Mouse (Mus musculus) brown adipose tissue, adult 24 weeks (tissue): ENCODE data around the gene Serpina9. TPM values are rescaled to one million over a fixed set of nuclear protein-coding genes. Genes with fewer than 3 reads are reported as not detected.

Source experiments
- H3K27ac ChIP-seq: fragments of 200-500 bp; replicated peaks from 2 replicates; pipeline ENCODE4 v1.5.1; 2012; ENCODE audit warnings: low read depth, mild to moderate bottlenecking, low read length
- H3K4me1 ChIP-seq: fragments of 200-500 bp; 2 replicates; pipeline ENCODE4 v1.6.1; 2012; ENCODE audit warnings: low read length, mixed read lengths; ENCODE audit not compliant: control insufficient read depth, insufficient read depth, insufficient read length
- H3K4me3 ChIP-seq: fragments of 200-500 bp; 2 replicates; pipeline ENCODE4 v1.5.1; 2012; ENCODE audit warnings: low read depth, mild to moderate bottlenecking, low read length, moderate library complexity; ENCODE audit not compliant: insufficient read depth
- polyA plus RNA-seq: library from polyadenylated mRNA; stranded (reverse); fragments of >200 nt; gene quantifications from 2 replicates; pipeline ENCODE4 v1.2.4, GENCODE M21; 2012; ENCODE audit not compliant: missing spikeins, insufficient read depth, insufficient read length

Gene Serpina9
- polyA plus RNA-seq = not detected in 2 replicates

DNA sequence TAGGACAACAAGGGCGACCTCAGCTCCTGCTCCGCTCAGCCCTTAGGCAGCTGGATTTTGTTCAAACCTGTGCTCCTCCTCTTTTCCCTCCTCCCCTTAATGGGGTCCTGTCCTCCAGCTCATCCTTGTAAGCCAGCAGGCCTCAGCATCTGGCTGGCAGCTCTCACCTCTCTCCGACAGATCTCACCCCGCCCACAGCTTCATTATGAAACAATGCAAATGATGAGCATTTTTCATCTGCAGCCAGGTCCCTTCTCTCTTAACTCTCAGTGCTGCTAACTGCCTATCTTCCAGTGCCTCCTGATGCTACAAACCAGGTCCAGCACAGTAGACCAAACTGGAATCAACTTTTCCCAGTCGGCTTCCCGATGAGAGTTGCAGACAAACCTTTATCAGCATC, at the start of gene Serpina9:
Serpina9 (minus strand) TSS at position 136 of the 400 bp plus-strand sequence.
- H3K4me1 ChIP-seq = no peaks in the 10 kb centered on the region
- no peak within 1 kb of the TSS for H3K4me3 ChIP-seq
- H3K27ac ChIP-seq = no peak within 1 kb of the TSS

DNA sequence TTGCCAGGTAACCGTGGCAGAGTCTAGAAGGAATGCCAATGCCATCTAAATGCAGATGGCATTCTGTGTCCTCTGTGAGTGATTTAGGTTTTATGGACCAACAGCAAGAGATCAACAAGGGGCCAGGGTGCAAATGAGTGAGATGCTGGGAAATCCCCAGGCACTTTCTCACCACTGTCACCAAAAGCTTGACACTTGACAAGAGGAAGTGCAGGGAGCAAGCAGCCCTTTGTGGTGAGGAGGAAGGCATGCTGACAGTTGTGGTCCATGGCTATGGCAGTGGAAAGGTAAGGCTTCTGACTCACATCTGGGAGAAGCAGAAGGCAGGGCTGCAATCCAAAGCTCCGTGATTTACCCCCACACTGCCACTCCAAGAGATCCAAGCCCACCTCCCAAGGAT, 48.3 kb upstream of the Serpina9 start:
- no peak overlapping the region for H3K4me3 ChIP-seq
- H3K4me1 ChIP-seq = peaks cover 4% of the 10 kb centered on the region; the same call in 1 of the 2 replicates

DNA sequence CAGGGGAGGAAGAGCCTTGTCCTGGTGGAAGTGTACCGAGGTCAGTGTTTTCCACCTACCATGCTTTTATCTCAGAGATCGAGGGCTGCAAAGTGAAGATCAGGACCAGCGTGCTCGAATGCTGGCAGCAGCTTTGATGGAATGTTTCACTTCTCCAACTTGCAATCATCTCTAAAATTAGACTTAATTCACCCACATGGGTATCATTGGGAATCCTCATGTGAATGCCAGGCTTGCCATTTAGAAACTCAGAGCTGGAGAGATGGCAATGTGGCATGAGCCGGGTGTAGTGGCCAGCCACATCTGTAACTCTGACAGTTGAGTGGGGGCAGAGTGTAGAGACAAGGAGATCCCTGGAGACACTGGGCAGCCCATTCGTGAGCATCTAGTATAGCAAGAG, 46.6 kb upstream of the Serpina9 start:
- no peak overlapping the region for H3K4me3 ChIP-seq
- H3K4me1 ChIP-seq = peaks cover 4% of the 10 kb centered on the region; the same call in 1 of the 2 replicates
- H3K27ac ChIP-seq = no peak overlapping the region

More for the DNA sequence above, 48.3 kb upstream of the Serpina9 start:
- no peak overlapping the region for H3K27ac ChIP-seq

DNA sequence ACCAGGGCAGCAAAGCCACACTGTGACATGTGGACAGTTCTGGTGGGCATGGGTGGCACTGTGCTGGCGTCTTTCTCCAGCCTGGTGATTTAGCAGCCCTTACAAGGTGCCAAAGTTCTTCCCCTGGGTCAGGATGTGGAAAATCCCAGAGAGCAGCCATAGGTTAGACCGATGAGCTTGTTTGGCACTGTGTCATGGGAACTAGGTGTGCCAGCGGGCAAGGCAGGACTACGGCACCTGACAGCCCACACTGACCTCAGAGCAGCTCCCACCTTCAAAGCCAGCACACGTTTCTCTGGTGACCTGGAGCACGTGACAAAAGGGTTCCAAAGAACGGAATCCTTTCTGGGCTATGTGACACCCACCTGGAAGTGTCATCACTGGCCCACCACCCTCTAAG, 44.0 kb upstream of the Serpina9 start:
- no peak overlapping the region for H3K4me3 ChIP-seq
- peaks cover 4% of the 10 kb centered on the region; the same call in 1 of the 2 replicates for H3K4me1 ChIP-seq
- H3K27ac ChIP-seq = no peak overlapping the region

DNA sequence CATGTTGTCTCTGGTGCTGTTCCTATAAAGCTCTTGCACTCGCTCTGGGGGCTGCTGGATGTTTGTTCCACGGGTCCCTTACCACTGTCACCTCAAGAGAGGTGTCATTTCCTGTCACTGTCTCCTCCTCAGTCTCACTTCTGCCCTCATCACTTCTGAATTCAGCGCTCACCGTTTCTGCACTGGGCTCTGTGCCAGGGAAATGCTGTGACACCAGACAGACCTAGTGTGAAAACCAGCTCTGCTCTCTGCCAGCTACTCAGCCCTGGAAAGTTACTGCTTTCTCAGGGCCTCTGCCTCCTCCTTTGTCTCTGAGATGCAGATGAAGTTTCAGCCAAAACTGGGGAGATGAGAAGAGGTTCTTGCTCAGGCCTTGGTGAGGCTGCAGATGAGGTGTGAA, 43.5 kb upstream of the Serpina9 start:
- Histone ChIP-seq H3K4me1 (peaks cover 4% of the 10 kb centered on the region; the same call in 1 of the 2 replicates), H3K4me3 (no peak overlapping the region), H3K27ac (no peak overlapping the region)

DNA sequence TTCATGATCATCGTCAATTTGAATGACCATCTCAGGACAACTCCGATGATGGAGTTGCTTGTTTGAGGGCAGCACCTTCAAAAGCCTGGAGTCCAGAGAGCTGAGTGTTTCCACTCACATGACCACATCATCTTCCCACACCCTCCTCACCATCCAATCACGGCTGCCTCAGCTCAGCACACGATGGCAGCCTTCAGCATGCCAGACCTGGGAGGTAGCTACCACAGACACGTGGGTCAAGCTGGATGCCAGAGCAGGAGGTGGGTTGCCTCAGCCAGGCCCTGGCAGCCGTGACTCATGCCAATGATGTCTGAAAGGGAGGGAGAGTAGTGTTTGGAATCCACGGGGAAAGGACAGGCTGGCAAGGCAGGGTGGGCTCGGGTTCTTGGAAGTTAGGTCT, 42.2 kb upstream of the Serpina9 start:
- H3K27ac ChIP-seq = no peak overlapping the region
- H3K4me1 ChIP-seq = peaks cover 4% of the 10 kb centered on the region; the same call in 1 of the 2 replicates
- H3K4me3 ChIP-seq = no peak overlapping the region

DNA sequence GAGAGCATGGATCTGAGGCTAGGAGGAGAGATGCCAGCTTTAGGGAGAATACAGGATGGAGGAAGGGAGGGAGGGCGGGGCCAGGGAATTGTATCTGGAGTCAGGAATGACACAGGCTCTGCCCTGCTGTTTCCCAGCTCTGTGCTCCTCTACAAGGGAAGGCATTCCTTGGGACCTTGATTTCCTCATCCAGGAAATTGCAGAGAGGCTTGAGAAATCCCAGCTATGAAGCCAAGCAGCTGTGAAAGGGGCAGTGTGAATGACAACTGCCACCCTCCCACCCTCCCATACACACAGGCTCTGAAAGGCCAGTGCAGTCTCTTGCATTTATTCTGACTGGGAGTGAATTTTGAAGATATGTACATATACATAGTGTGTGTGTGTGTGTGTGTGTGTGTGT, 40.4 kb upstream of the Serpina9 start:
- Histone ChIP-seq H3K4me1 (no peaks in the 10 kb centered on the region), H3K27ac (no peak overlapping the region), H3K4me3 (no peak overlapping the region)

DNA sequence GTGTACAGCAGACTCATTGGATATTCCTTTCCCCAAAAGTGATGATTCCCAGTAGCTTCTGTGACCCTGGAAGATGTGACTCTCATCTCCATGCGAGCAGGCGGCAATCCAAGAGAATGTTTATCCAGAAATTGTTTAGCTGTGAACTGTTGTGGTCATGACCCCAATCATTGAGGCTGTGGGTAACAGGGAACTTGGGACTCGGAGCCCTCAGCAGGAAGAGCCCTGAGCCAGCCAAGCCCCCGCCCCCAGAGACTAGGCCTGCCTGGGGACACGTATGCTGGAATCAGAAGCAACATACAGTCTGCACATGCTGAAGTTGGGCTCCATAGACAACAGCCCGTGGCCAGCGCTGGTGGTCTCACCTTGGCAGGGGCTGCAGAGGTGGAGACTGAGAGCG, 32.2 kb upstream of the Serpina9 start:
- Histone ChIP-seq H3K27ac (no peak overlapping the region), H3K4me3 (no peak overlapping the region), H3K4me1 (peaks cover 8% of the 10 kb centered on the region)

DNA sequence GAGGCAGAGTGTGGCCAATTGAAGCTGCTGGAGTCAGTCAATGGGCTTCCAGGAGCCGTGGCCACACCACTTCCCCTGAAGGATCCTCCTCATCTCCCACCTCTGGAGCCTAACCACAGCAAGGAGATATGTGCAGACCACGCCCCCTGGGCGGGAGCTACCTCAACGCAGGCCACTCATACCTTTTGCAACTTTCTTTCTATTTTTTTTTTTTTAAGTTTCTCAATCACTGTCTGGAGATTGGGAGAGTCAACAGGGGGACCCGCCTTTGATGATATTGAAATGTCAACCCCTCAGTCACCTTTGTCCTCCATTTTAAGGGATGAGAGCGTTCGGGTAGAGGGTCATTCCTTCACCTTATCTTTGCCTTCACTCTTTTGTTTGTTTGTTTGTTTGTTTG, 30.8 kb upstream of the Serpina9 start, which contains the start of gene Serpina12:
Serpina12 (minus strand) TSS at position 101 of the 400 bp plus-strand sequence.
- Histone ChIP-seq H3K4me3 (no peak within 1 kb of the TSS), H3K27ac (no peak within 1 kb of the TSS), H3K4me1 (peaks cover 8% of the 10 kb centered on the region)

DNA sequence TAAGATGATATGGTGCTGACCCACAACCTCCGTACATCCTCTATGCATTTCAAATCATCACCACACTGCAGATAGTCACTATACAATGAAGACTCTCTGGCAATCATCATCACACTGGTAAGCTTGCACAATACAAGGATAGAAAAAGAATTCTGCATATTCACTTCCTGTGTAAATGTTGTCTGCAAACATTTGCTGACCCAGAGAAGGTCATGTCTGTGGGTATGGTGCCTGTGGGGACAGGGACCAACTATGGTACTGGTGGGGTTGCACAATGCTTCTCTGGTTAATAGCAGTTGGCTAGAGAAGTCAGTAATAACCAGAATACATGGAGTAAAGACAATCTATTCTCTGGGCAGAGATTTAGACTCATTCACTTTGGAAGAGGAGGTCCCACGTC, 29.2 kb upstream of the Serpina9 start:
- Histone ChIP-seq H3K4me1 (peaks cover 8% of the 10 kb centered on the region), H3K4me3 (no peak overlapping the region), H3K27ac (no peak overlapping the region)

DNA sequence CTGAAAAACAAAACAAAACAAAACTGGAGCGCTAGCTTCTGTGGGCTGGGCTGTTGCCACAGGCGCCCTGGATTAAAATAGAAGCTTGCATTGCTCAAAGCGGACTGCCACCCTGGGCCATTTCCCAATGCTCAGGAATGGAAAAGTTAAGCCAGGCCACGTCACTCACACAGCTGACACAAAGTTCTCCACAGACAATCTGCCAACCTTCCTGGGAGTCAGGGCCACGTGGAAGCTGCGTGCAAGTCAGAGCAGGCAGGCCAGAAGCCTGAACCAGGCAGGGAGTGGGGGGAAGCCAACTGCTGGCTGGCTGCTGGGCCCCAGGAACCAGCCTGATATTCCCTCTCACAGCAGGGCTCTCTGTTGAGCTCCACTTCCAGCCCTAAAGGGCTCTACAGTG, 27.8 kb upstream of the Serpina9 start:
- Histone ChIP-seq H3K4me3 (no peak overlapping the region; the same call in 1 of the 2 replicates), H3K4me1 (peaks cover 8% of the 10 kb centered on the region), H3K27ac (peak overlapping the region; percentile 89)

DNA sequence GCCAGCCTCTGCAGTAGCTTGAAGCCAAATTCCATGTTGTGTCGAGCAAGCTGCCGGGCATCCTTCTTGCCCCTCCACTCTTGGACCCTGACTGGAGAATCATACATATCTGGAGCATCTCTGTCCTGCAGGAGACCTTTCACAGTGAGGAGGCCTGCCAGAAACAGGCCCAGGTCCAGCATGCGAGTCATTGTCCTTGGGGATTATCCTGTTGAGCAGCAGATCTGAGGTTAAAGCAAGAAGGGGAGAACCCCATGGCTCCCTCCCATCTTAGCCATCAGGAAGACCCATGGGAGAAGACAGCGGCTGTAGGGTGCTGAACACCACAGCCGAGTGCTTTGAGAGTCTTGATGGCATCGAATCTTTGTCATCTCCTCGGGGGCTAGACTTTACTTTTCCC, 24.6 kb upstream of the Serpina9 start:
- no peak overlapping the region for H3K4me3 ChIP-seq
- peaks cover 8% of the 10 kb centered on the region for H3K4me1 ChIP-seq
- H3K27ac ChIP-seq = no peak overlapping the region

DNA sequence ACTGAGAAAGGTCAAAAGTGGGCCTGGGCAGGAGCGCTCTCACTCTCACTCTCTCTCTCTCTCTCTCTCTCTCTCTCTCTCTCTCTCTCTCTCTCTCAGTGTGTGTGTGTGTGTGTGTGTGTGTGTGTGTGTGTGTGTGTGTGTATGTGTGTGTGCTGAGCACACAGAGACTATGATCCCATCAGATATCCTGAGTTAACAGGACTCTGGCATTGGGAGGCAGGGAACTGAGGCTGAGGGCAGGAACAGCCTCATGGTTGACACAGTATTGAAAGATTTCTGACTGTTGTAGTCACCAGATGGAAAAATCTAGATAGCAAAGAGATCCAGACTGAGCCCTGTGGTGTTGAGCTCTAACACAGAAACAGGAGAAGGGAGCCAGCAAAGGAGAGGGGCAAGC, 20.2 kb upstream of the Serpina9 start:
- no peak overlapping the region for H3K4me3 ChIP-seq
- H3K4me1 ChIP-seq = no peaks in the 10 kb centered on the region
- no peak overlapping the region for H3K27ac ChIP-seq

DNA sequence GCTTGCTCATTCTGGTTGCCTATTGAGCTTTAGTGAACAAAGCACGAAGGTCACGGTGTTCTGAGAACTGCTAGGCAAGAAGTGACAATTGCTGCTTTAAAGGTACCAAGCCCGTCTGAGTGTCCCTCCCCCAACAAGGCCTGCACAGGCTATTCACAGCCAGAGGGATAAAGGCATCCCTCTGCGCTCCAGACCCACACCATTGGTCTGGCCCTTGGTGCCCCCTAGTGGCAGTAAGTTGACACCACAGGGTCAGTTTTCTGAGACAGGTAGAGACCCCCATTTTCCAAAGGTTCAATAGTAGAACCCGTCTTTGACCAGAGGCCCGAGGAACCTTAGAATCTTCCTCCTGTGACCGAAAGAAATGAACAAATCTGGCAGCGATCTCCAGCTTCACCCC, 16.4 kb upstream of the Serpina9 start:
- Histone ChIP-seq H3K4me3 (no peak overlapping the region), H3K27ac (no peak overlapping the region), H3K4me1 (no peaks in the 10 kb centered on the region)

DNA sequence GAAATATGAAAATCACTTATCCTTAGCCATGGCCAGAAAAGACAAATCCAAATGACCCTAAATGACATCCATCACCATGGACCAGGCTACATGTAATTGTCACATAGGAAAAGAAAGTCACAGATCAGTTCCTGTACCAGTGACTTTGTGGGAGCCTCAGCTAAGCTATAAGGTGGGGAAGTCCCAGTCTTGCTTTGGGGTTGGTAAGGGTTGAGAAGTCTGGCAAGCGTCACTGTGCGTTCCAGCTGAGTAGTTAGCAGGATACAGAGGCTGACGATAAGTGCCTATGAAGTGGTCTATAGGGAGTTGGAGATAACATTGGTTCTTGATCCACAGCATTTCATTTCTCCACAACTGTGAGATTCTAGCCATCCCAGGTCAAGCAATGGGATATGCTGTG, 1.7 kb upstream of the Serpina9 start:
- no peak overlapping the region for H3K27ac ChIP-seq
- H3K4me3 ChIP-seq = no peak overlapping the region
- H3K4me1 ChIP-seq = no peaks in the 10 kb centered on the region

DNA sequence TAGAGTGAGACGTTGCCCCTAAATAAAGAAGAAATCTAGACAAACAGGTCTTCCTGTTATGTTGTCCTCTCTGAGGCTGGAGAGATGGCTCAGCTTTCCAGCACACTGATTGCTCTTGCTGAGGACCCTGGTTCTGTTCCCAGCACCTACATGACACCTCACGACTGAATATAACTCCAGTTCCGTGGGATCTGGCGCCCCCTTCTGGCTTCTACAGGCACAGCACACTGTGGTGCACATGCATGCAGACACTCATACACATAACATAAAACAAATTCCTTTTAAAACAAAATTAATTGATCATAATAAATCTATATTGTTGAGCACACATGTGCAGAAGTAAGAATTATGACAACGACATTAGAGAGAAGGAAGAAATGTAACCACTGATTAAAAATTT, 8.9 kb downstream of the Serpina9 start:
- H3K27ac ChIP-seq = no peak overlapping the region
- no peak overlapping the region for H3K4me3 ChIP-seq
- no peaks in the 10 kb centered on the region for H3K4me1 ChIP-seq

DNA sequence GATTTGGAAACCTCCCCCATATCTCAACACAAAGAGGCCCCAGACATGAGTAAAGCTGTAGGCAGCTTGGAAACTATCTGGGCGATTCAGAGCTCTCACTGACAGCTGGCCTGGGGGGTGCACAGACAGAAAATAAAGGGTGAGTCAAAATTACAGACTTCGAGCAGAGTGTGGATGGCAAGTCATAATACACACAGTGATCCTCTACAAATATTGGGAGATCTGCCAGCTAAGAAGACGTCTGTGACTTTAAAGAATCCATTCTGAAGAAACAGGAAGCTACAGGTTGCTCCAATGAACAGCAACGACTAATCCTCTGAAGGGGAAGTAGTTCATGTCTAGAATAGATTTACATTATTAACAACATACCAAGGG, 10.3 kb downstream of the Serpina9 start:
- no peak overlapping the region for H3K27ac ChIP-seq
- no peak overlapping the region for H3K4me3 ChIP-seq
- H3K4me1 ChIP-seq = no peaks in the 10 kb centered on the region
